Mouse (Mus musculus): ENCODE data around the gene Ripor2. TPM values are rescaled to one million over a fixed set of nuclear protein-coding genes. Genes with fewer than 3 reads are reported as not detected.
A peak's percentile ranks its signal among the peaks of the same experiment; 100 is the strongest.

The Ripor2 gene
- polyA plus RNA-seq, 1 experiment: 46.4 TPM

GRCm38 (mm10) chr13:24607961-24608360, 26.0 kb downstream of the Ripor2 start:
- H3K27me3 ChIP-seq (ENCODE audit: control insufficient read depth, insufficient read depth, low read length): no peaks in the 10 kb centered on the region
- no peak for DNase-seq (ENCODE audit: low read depth in 1 of 2, low spot score in 2 of 2)
- 38% methylated on average over 4 of the region's 4 CpGs for whole genome bisulfite sequencing
- H3K4me1 ChIP-seq (ENCODE audit: control insufficient read depth, insufficient read depth, insufficient read length): peaks cover 26% of the 10 kb centered on the region; the same call in 1 of the 2 replicates
- H3K4me3 ChIP-seq (ENCODE audit: extremely low read depth, insufficient read depth, insufficient read length): no peak overlapping the region
- no peak for TF ChIP-seq CTCF (IDR thresholded peaks at IDR 0.05; ENCODE audit: extremely low read depth, insufficient read depth, insufficient read length, insufficient replicate concordance)
- no peak for TF ChIP-seq POLR2A (IDR thresholded peaks at IDR 0.05; ENCODE audit: low read depth, low read length)
- no peak overlapping the region for H3K27ac ChIP-seq (ENCODE audit: insufficient read depth, low read length)
- no peaks in the 10 kb centered on the region for H3K36me3 ChIP-seq (ENCODE audit: control insufficient read depth, insufficient read depth, low read length)

GRCm38 (mm10) chr13:24608709-24609108, 26.7 kb downstream of the Ripor2 start:
- TF ChIP-seq CTCF (IDR thresholded peaks at IDR 0.05; ENCODE audit: extremely low read depth, insufficient read depth, insufficient read length, insufficient replicate concordance): no peak
- no peak for TF ChIP-seq POLR2A (IDR thresholded peaks at IDR 0.05; ENCODE audit: low read depth, low read length)

DNA sequence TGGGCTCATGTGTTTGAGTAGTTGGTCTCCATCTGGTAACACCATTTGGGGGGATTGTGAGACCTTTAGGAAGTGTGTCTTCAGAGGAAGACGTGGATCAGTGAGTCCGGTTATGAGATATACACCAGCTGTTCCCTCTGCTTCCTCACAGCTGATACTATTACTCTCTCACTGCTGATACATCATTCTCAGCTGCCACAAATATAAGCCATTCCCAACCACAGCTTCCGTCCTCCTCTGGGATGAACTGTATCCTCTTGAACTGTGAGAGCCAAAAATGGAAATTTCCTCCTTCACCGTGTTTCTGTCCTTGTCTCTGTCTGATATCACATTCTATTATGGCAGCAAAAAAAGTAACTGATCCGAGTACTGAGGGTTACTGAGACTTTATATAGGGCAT, 28.9 kb downstream of the Ripor2 start:
- WGBS: 80% methylated on average over 5 of the region's 5 CpGs
- Histone ChIP-seq H3K36me3 (ENCODE audit: control insufficient read depth, insufficient read depth, low read length) (no peaks in the 10 kb centered on the region), H3K4me1 (ENCODE audit: control insufficient read depth, insufficient read depth, insufficient read length) (peaks cover 23% of the 10 kb centered on the region; the same call in 1 of the 2 replicates), H3K27ac (ENCODE audit: insufficient read depth, low read length) (no peak overlapping the region), H3K27me3 (ENCODE audit: control insufficient read depth, insufficient read depth, low read length) (no peaks in the 10 kb centered on the region), H3K4me3 (ENCODE audit: extremely low read depth, insufficient read depth, insufficient read length) (no peak overlapping the region)
- TF ChIP-seq POLR2A (IDR thresholded peaks at IDR 0.05; ENCODE audit: low read depth, low read length) (no peak), CTCF (IDR thresholded peaks at IDR 0.05; ENCODE audit: extremely low read depth, insufficient read depth, insufficient read length, insufficient replicate concordance) (no peak)
- DNase-seq (ENCODE audit: low read depth in 1 of 2, low spot score in 2 of 2): no peak

More at GRCm38 (mm10) chr13:24608709-24609108, 26.7 kb downstream of the Ripor2 start:
- DNase-seq (ENCODE audit: low read depth in 1 of 2, low spot score in 2 of 2): no peak
- Histone ChIP-seq H3K27me3 (ENCODE audit: control insufficient read depth, insufficient read depth, low read length) (no peaks in the 10 kb centered on the region), H3K4me1 (ENCODE audit: control insufficient read depth, insufficient read depth, insufficient read length) (peaks cover 30% of the 10 kb centered on the region; the same call in 1 of the 2 replicates), H3K27ac (ENCODE audit: insufficient read depth, low read length) (no peak overlapping the region), H3K36me3 (ENCODE audit: control insufficient read depth, insufficient read depth, low read length) (no peaks in the 10 kb centered on the region), H3K4me3 (ENCODE audit: extremely low read depth, insufficient read depth, insufficient read length) (no peak overlapping the region)
- WGBS: 81% methylated on average over 1 of the region's 1 CpGs

DNA sequence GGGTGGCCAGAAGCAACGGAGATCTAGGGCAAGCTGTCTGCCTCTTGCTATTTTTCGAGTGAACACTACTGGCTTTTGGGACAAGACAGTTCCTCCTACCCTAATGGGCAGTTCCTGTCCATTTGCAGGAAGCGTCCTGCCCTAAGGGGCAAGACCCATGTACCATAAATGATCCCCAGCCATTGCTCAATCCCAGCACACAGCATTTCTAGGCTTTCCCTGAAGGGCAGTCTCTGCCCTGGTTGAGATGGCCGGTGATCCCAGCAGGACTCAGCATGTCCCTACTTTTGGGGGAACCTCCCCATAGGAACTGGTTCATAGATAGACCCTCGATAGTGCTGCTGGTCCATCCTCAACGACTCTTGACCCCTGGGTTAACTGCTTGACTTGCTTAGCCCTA, 31.0 kb downstream of the Ripor2 start:
- H3K4me1 ChIP-seq (ENCODE audit: control insufficient read depth, insufficient read depth, insufficient read length): peaks cover 18% of the 10 kb centered on the region; the same call in 1 of the 2 replicates
- H3K36me3 ChIP-seq (ENCODE audit: control insufficient read depth, insufficient read depth, low read length): no peaks in the 10 kb centered on the region
- peak overlapping the region; percentile 96 for H3K27ac ChIP-seq (ENCODE audit: insufficient read depth, low read length)
- H3K27me3 ChIP-seq (ENCODE audit: control insufficient read depth, insufficient read depth, low read length): no peaks in the 10 kb centered on the region
- no peak for DNase-seq (ENCODE audit: low read depth in 1 of 2, low spot score in 2 of 2)
- H3K4me3 ChIP-seq (ENCODE audit: extremely low read depth, insufficient read depth, insufficient read length): 0 out of 2 replicates have a peak overlapping the region, but pooled peaks have one; percentile 1
- TF ChIP-seq POLR2A (IDR thresholded peaks at IDR 0.05; ENCODE audit: low read depth, low read length): no peak
- TF ChIP-seq CTCF (IDR thresholded peaks at IDR 0.05; ENCODE audit: extremely low read depth, insufficient read depth, insufficient read length, insufficient replicate concordance): no peak
- whole genome bisulfite sequencing: 64% methylated on average over 6 of the region's 6 CpGs

DNA sequence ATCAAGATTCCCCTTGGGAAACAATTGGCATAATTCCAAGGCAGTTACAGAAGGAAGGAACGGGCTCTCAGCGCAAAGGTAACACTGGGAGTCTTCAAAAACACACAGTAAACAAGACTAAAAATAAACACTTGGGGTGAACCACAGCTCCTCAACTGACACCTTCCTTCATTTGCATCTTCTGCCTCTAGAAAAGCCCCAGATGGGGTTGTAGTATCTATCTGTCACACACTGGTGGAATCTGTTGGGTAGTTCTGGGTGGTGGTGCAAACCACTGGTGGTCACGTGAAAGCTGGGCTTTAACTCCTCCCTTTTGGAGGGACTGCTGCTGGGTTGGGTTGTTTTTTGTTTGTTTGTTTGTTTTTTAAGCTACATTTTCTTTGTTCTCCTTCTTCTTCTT, 31.4 kb downstream of the Ripor2 start:
- H3K4me1 ChIP-seq (ENCODE audit: control insufficient read depth, insufficient read depth, insufficient read length): peaks cover 22% of the 10 kb centered on the region; the same call in 1 of the 2 replicates
- 0 out of 2 replicates have a peak overlapping the region, but pooled peaks have one; percentile 1 for H3K4me3 ChIP-seq (ENCODE audit: extremely low read depth, insufficient read depth, insufficient read length)

DNA sequence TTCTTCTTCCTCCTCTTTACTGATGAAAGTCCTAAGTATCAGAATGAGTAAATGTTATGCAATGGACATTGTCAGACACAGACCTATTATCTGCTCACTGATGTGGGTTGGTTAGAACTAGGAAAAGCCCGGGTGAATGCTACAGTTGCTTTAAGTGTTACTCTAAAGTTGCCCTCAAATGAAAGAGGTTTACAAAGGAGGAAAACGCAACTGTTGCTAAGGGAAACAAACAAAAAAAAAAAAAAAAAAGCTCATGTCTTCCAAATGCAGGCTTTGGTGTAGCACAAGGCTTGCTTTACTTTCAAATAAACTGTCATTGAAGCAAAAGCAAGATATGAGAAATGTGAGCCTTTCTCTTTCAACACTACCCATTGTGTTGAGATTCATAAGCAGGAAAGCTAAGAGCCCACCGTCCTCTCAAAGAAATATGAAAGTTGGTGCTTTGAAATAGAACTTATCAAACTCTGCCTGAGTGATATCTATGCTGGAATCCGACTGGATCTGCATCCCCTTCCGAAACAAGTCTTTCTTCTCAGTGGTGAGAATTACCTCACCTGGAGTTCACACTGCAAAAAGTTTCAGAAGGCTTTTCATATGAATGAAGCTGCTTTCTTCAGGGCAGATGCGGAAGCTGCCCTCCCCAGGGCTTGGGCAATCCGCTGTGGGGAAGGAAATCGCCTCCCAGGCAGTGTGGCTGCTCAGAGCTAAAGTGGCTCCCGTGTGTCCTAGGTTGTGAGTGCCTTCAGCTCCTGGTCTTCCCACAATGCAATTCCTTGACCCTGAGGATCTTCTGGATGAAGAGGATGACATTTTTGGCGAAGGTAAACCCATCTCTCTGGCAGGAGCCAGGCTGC, 32.2 kb downstream of the Ripor2 start:
- H3K36me3 ChIP-seq (ENCODE audit: control insufficient read depth, insufficient read depth, low read length): peaks cover 5% of the 10 kb centered on the region; the same call in 1 of the 2 replicates
- H3K27ac ChIP-seq (ENCODE audit: insufficient read depth, low read length): peak overlapping the region; percentile 98
- WGBS: 12% methylated on average over 10 of the region's 10 CpGs
- H3K27me3 ChIP-seq (ENCODE audit: control insufficient read depth, insufficient read depth, low read length): no peaks in the 10 kb centered on the region
- peak overlapping the region; percentile 75 for H3K4me3 ChIP-seq (ENCODE audit: extremely low read depth, insufficient read depth, insufficient read length)
- H3K4me1 ChIP-seq (ENCODE audit: control insufficient read depth, insufficient read depth, insufficient read length): peaks cover 21% of the 10 kb centered on the region; the same call in 1 of the 2 replicates
- peak; percentile 61 to 78 for DNase-seq (ENCODE audit: low read depth in 1 of 2, low spot score in 2 of 2)
- TF ChIP-seq POLR2A (IDR thresholded peaks at IDR 0.05; ENCODE audit: low read depth, low read length) (peak; percentile 97), CTCF (IDR thresholded peaks at IDR 0.05; ENCODE audit: extremely low read depth, insufficient read depth, insufficient read length, insufficient replicate concordance) (no peak)

More for the DNA sequence above, 31.4 kb downstream of the Ripor2 start:
- peaks cover 3% of the 10 kb centered on the region; the same call in 1 of the 2 replicates for H3K36me3 ChIP-seq (ENCODE audit: control insufficient read depth, insufficient read depth, low read length)
- DNase-seq (ENCODE audit: low read depth in 1 of 2, low spot score in 2 of 2): peak; percentile 78 to 94
- peak overlapping the region; percentile 96 for H3K27ac ChIP-seq (ENCODE audit: insufficient read depth, low read length)
- TF ChIP-seq POLR2A (IDR thresholded peaks at IDR 0.05; ENCODE audit: low read depth, low read length): no peak
- no peaks in the 10 kb centered on the region for H3K27me3 ChIP-seq (ENCODE audit: control insufficient read depth, insufficient read depth, low read length)
- 13% methylated on average over 3 of the region's 3 CpGs for WGBS

Data from spleen, adult 2 months (tissue).